Mouse (Mus musculus) mouse trophoblast stem cell (cell line): Measurements from ENCODE around the gene Klf5.

Source experiments
- in situ Hi-C, 2 experiments: fragments of 300-500 bp; cut with MseI, MboI; formaldehyde crosslinking; loops; 2 replicates in 1 of 2; 3 replicates in 1 of 2; pipeline ENCODE4 v1.15.1; 2025

Klf5 gene

DNA sequence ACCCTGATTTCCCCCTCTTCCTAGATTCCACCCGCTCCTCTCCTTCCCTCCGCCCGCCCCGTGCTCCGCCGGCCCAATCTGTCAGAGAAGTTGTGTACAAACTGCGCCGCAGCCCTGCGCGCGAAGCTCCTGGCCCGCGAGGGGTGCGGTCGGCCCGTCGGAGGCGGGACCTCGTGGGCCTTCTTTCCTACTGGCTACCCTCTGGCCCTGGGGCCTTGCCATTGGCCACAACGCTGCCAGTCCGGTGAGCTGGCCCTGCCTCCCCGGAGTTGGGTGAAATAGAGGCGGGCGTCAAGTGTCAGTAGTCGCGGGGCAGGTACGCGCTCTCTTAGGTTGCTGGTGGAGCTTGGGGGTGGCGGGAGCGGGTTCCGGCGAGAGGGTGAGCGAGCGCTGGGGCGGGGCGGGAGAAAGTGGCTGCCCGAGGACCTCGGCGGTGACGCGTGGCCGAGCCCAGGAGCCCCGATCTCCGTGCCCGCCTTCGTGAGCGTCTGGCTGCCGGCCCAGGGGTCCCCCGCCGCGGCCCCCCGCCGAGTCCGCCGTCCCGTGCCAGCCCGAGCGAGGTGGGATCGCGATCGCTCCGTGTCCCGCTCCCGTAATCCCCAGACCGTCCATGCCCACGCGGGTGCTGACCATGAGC, at the start of gene Klf5:
Gene Klf5 (plus strand): TSS at position 307 of the 637 bp plus-strand sequence.
- in situ Hi-C loops = no loop called here

DNA sequence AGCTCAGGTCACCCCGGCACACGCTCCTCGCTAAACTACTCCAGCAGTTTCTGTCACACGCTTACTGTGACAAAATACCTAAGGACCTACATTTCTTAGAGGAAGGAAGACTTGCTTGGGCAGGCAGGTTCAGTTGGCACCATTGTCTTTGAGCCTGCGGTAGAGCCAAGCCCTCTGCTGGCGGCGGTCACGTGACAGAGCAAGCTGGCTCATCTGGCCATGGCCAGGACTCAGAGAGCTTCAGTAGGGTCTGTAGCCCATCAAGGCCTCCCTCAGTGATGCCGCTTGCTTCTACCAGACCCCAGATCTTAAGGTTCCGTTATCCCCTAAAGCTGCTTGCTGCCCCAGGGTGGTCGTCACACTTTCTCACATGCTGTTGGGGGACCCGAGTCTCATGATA, 36.5 kb upstream of the Klf5 start:
- in situ Hi-C loops = no loop called here

DNA sequence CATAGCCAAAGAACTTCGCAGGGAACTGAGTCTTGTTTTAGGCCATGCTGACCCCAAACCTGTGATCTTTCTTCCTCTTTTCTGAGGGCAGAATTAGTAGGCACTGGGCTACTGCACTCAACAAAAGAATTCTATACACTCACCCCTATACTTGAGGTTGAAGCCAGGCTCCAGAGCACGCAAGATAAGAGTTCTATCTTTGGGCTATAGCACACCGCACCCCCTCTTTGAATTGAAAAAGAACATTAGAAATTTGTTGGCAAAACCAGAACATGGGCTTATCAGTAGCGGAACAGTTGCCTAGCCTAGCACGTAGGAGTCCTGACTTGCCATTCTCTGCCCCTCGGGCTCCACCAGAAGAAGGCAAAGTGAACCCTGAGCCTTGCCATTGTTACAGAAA, 34.7 kb upstream of the Klf5 start:
- in situ Hi-C loops = no loop called here

DNA sequence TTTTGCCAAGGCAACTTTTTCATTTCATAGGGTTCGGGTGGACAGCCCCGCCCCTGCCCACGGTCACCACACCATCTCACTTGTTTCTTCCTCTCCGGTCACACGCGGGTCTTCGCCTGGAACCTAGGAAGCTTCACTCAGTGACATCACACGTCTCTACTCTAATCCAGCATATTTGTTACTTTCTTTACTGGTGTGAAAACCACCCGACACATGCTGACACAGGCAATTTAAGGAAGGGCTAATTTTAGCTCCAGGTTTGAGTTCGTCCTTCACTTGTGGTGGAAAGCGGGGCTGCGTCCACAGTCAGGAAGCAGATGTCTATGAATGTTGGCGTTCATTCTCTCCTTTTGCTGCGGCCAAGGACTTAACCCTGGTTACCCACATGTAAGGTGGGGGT, 32.7 kb upstream of the Klf5 start:
- in situ Hi-C loops = no loop called here

DNA sequence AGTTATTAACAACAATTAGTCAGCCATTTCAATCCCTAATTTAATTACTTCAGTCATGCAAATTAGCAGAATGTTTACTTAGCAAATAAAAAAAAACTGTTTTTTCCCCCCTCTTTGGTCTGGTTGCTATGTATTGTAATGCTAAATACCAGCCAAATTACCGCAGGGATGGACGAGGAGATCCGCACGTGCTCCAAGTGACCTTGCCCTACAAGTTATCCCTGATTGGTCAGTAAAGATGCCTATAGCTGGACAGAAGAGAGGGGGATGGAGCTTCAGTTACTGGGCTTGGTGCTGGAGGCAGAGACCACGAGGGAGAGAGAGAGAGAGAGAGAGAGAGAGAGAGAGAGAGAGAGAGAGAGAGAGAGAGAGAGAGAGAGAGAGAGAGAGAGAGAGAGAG, 31.7 kb upstream of the Klf5 start:
- in situ Hi-C loops = no loop called here

DNA sequence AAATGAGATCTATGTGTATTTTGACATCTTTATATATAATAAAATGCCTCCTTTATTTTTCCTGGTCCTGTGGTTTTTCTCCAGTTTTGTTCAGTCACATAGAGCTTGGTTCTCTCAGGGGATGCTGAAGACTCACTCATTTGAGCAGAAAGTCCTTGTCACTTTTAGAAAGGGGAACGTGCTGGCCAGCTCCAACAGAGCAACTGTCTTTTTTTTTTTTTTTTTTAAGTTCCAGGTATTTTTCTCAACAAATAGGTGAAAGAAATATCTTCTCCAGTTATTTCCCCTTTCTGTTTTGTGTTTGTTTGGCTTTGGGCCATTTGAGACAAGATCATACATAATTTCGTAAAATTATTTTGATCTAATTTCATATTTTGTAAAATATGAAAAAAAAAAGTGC, 24.4 kb upstream of the Klf5 start:
- in situ Hi-C loops = no loop called here

DNA sequence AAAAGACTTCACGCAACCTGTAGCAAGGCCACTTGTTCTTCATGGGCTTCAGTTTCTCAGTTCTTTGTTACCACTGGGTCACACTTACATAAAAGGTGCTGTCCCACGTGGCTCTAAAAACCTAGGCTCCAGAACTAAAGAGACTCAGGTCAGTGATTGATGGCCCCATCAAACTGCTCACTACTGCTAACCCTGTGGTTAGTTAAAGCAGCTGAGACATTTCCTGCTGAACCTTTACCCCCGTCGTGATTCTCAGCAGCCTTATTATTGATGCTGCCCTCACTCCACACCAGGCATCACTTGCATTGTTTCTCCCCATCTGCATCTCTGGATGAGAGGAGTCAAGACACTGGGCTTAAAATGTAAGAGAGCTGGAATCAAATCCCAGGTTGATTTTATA, 22.7 kb upstream of the Klf5 start:
- in situ Hi-C loops = no loop called here

DNA sequence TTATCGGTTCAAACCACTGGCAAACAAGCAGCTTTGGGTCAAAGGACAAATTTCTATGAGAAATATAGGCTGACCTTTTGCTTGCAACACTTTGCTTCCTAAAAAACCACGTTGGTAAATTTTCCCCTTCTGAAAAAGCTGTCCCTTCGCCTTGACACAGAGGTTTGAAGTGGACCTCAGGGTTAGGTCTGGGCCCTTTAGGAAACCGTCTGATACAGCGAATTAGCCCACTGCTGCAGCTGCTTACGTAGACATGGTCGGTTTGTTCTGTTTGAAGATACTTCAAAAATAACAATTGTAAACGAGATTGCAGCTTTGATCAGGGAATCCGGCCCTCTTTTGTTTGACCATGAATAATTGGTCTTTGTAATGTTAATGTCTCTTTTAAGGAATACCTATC, 20.2 kb upstream of the Klf5 start:
- in situ Hi-C loops = no loop called here

DNA sequence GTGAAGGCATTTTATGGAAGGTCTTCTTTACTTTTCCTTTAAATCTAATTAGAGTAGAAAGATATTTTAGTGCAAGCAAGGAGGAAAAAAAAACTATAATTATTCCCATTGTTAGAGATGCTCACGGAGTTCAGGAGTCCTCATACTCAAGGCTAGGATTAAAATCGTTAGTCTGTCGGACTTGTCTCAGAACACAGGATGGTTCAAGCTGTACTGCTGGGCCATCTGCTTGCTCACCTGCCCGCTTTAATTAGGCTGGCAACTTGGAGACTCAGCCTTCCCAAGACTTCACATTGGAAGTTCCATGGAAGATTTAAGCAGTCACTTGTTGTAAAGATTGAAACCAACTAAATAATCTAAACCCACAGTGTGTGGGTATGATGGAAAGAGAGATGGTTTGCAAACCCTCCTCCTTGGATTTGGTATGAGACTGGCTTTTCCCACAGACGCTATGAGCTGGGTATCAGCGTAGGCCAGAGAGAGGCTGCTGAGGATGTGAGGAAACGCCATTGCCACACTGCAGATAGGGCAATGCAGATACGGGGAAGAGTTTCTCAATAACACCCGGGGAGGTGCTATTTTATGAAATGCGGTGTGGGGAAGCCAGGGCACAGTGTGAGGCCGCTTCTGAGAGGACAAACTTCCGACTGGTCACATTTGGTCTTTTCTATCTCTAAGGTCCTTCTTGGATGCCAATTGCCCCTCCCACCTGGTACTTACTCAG, 19.6 kb upstream of the Klf5 start:
- in situ Hi-C loops = no loop called here

DNA sequence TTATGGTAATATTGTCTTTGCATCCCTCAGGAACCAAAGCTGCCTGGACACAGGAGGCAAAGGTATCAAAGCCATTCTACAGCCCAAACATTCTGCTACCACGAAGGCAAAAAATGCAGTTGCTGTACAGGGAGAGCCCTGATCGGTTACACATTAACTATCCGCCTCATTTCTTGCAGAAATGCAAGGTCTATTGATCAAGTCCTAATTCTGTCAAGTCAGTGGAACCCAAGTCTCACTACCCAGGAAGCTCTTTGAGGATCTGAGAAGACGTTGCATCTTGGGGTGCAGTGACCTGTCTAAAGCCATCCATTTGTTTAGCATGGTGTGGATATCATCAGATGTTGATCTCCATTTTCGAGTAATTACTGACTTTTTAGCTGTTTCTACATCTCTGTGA, 18.1 kb upstream of the Klf5 start:
- in situ Hi-C loops = no loop called here

DNA sequence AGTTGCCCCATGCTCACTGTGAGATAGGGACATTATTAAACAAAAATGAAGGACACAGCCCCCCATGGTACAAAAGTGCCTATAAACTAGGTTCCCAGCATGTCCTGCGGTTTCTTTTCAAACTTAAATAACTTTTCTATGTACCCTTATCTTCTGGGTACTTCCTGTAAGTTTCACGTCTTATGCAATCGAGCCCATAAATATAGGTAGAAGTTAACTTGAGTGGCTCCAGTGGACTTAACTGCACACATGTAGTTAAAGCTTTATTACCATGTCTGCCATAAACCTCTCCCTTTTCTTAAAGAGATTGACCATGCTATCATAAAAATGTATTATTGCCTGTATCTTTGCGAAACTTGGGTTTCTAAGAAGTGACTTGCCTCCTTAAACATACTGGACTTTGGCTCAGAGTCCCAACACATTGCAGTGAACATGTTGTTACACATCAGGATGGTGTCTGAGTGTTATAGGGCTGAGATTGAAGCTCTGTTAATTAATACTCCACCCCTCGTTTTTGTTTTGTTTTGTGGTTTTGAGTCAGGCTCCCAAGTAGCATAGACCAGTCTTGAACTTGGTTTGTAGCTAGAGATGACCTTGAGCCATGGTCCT, 17.6 kb upstream of the Klf5 start:
- in situ Hi-C loops = no loop called here

DNA sequence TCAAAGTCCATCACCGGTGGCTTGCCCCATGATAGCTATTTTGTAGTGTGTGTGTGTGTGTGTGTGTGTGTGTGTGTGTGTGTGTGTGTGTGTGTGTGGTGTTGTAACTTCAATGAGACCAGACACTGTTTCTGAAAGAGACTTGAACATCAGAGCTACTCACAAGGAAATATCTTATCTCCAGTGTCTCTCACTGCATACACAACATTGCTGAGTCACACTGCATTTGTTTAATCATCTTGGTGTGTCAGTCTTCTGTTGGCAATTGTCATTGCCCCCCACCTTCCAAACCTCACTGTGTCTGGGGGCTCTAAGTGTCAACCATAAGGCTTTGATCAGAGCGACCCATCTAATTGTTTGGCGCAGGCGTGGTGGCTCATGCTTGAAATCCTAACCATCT, 13.0 kb upstream of the Klf5 start:
- in situ Hi-C loops = no loop called here

DNA sequence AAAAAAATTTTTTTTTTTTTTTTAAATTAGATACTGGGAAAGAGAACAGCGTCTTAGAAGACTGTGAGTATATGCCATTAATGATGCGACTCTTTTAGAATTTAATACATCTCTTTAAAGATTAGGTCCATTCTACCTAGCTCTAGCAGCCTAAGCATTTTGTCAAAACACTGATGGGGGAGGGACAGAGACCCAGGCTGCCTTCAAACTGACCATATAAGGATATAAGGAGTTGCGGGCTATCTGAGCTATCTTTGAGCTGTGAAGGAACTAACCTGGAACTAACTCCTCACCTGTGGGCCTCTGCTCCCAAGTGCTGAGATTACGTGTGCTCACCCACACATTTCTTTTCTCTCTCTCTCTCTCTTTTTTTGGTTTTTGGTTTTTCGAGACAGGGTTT, 6.3 kb upstream of the Klf5 start:
- in situ Hi-C loops = no loop called here

DNA sequence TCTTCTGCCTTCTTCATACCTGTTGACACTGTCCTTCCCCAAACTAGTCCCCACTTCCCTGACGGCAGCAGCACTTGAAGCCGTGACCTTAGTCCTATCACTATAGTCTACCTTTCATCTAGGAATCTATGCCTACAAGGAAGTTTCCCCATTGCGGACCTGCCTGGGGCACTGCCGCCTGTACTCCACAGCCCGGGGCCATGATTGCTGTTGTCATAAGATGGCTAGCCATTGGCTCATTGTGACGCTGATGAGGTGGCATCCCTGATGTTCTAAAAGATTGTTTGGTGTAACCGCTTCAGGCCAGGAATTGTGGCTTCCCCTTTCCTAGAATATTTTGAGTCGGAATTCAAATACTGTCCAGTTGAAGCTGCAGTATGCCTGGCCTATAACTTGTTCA, 4.1 kb upstream of the Klf5 start:
- in situ Hi-C loops = no loop called here

DNA sequence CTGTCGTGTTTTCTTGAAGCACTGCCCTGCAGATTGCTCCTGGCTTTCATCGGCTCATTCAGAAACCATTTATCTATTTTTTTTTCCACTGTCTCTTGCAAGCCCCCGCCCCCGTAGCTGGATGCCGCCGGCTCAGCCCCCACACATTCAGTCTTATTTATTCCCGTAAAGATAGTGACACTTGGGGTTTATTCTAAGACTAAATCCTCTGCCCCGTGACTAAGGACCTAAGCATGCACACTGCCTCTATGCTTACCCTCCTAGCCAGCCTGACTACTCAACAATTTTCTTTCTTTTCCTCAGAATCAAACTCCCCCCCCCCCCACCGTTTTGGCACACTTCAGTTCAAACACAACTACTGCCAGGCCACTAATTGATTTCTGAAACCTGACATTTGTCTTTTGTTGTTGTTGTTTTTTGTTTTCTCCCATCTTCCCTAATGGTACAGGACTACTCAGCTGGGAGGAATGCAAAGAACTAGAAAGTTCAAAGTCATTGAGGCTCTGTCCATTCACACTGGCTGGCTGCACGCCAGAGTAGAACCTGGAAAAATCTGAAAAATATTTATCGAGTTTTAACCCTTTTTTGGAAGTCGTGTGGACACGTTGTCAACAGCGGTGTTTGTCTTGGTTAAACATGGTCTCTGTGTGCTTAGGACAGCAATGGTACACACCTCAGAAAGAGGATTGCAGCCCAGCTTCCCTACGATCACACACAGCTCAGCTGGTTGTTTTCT, 2.7 kb upstream of the Klf5 start:
- in situ Hi-C loops = no loop called here

DNA sequence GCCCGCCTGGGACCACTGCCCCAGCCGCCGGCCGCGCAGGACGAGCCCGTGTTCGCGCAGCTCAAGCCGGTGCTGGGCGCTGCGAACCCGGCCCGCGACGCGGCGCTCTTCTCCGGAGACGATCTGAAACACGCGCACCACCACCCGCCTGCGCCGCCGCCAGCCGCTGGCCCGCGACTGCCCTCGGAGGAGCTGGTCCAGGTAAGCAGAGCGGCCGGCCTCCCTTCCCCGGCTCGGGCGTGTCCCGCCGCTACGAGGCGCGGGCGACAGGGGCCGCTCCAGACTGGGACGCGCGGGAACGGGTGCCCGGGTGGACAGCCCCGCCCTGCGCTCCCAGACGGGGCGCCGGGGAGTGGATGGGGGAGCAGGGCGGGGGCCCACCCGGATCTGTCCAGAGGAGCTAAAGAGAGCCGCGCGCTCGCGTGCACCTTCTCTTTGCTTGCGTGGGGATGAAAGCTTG, 561 bp downstream of the Klf5 start:
- in situ Hi-C loops = no loop called here

DNA sequence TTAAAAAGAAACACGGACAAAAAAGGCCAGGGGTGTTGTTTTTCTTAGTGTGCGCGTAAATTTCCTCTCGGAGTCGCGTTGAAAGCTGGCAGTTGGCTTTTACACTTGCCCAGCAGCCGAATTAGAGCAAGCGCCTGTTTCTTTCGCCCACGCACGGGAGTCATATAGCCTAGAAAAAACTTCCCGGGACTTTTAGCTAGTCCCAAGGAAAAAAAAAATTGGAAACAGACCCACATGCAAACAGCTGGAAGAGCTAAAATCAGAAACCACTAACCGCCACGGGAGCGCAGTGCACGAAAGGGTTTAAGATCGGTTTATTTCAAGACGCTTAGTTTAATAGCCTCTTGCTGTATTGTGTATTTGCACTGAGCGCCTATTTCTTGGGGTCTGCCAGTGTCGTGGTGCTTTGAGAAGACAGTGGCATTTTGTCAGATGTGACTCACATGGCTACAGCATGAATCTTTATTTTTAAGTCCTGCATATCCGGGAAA, 1.3 kb downstream of the Klf5 start:
- in situ Hi-C loops = no loop called here

DNA sequence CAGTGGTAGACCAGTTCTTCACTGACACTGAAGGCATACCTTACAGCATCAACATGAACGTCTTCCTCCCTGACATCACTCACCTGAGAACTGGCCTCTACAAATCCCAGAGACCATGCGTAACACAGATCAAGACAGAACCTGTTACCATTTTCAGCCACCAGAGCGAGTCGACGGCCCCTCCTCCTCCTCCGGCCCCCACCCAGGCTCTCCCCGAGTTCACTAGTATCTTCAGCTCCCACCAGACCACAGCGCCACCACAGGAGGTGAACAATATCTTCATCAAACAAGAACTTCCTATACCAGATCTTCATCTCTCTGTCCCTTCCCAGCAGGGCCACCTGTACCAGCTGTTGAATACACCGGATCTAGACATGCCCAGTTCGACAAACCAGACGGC, 3.0 kb downstream of the Klf5 start:
- in situ Hi-C loops = no loop called here

DNA sequence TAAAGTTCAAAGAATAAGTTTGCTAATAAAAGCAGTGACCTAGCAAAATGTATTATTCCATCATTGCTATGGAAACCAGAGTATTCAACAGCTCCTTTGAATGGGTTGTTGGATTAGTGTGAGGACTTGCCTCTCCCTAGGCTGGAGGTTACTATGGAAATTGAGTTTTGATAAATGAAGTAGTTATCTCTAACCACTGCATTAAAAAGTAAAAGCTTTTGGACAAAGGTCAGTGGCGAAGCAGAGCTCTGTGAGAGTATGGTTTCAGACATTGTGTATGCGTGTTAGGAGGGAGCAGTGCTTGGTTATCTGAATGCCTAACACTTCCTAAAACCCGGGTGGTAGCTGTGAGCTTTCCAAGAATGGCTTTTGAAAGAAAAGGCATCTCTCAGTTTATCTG, 5.9 kb downstream of the Klf5 start:
- in situ Hi-C loops = no loop called here

DNA sequence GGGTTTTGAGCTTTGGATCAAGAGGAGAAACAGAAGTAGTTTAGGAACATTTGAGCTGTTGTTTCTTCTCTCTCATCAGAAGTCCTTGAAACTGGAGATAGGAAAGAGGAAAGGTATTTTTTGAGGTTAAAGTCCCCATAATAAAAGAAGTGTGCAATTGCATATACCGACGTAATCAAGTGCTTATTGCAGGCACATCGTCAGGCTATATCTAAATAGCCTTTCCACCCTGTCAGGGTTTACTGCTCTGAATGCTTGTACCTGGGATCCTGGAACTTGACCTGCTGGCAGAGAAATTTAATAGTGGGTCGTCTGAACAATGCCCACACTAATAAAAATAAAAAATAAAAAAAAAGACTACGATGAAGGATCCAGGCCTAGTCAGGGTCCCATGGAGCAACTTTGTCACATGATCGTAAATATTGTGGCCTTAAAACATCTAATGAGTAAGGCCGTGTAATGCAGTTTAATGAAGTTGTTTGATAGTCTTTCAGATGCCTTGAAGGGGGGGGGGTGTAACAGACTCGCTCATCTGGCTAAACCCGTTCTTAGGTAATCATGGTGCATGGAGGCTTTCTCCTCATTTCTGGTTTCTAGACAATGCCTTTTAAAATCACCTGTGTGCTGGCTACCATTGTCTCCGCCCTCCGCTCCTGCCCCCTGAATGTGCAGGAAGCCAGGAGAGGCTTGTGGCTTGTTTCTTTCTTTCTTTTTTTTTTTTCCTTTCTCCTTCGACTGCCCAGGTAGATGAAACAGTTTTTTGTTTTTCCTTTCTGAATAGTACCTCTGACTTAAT, 6.7 kb downstream of the Klf5 start:
- in situ Hi-C loops = no loop called here

DNA sequence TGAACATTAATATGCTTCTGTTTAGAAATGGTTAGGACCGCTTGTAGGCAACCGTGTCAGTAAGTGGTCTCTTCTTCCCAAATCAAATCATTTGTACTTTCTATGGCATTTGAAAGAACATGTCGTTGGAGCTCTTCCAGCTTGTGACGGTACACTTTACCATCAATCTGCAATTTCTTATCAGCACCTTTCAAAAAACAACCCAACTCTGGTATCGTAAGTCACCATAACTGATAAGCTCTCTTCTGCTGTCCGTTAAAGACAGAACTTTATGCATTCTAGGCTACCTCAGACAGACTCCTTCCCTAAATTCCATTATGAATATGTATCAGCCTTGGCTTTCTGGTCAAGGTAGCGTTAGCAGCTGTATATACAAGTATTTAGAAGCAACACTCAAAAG, 7.9 kb downstream of the Klf5 start:
- in situ Hi-C loops = no loop called here

DNA sequence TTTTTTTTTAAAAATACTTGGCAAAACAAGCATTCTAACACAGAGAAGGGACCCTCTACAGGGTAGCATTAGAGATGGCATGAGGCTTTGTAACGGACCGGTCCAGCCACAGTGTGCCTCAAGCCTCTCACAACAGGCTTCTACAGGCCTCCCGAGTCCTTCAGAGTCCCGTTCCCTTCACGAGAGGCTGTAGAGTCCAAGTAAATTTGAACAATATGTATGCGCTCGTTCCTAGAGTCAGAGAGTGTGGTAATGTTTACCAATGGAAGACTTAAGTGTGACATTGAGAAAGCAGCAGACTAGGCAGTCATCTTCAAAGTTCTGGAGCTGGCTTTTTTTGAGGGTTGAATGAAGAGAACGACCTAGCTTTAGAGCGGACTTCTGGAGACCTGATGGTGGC, 11.1 kb downstream of the Klf5 start:
- in situ Hi-C loops = no loop called here
